Mouse (Mus musculus): ENCODE data around the gene Ndufc1. TPM values are rescaled to one million over a fixed set of nuclear protein-coding genes. Genes with fewer than 3 reads are reported as not detected.

Gene Ndufc1
- total and polyA plus RNA-seq, 3 experiments: 159 to 213 (median 206) TPM

- peaks cover 8 to 23% of the 10 kb centered on the region in 2 experiments for H3K4me1 ChIP-seq (ENCODE audit: control insufficient read depth in 1 of 2, insufficient read depth in 2 of 2)
- H3K27ac ChIP-seq (ENCODE audit: insufficient read depth, low read depth): no peak overlapping the region
- no peaks in the 10 kb centered on the region for H3K79me2 ChIP-seq (replicated peaks; ENCODE audit: control insufficient read depth, extremely low read depth, insufficient read depth, poor library complexity, severe bottlenecking)
- no peaks in the 10 kb centered on the region for H3K36me3 ChIP-seq (replicated peaks in 1 of 2; ENCODE audit: control insufficient read depth in 1 of 2, insufficient read depth in 1 of 2, low read length in 1 of 2)
- dilution Hi-C loops (cut with MboI; ENCODE audit: extremely low pct_ligation_motif_present, extremely low pct_unique_long_range_greater_than_20kb, low sequenced_read_pairs): no loop called here
- no peak overlapping the region; the same call in 1 of the 2 replicates for H3K9ac ChIP-seq (ENCODE audit: insufficient read depth, low read depth)
- peak overlapping the region; percentile 7 to 62 (median 42) for H3K4me3 ChIP-seq (replicated peaks in 1 of 3; ENCODE audit: low read depth in 2 of 3, low read length in 2 of 3, poor library complexity in 1 of 3)
- DNase-seq (ENCODE audit: extremely low read depth): peak; percentile 91
- peaks cover 4% of the 10 kb centered on the region for H3K9me3 ChIP-seq (replicated peaks; ENCODE audit: low read length)
- H3K27me3 ChIP-seq (replicated peaks): no peaks in the 10 kb centered on the region
- H3K4me2 ChIP-seq (ENCODE audit: insufficient read depth, low read depth, poor library complexity, severe bottlenecking): peak overlapping the region; percentile 93
- in situ Hi-C loops (cut with MboI; ENCODE audit: low pct_ligation_motif_present, low pct_unique_long_range_greater_than_20kb, low sequenced_read_pairs): loop anchor here (10.0 kb wide), 1 partner anchor 130 kb away; no protein-coding TSS in a partner anchor
- TF ChIP-seq RAD21 (IDR thresholded peaks at IDR 0.05; ENCODE audit: low read depth, low read length) (peak; percentile 98), PAX5 (IDR thresholded peaks at IDR 0.05; ENCODE audit: low read length) (no peak), NRF1 (IDR thresholded peaks at IDR 0.05; ENCODE audit: low read depth, low read length) (no peak), SIN3A (IDR thresholded peaks at IDR 0.05; ENCODE audit: low read length) (peak; percentile 83), ZNF384 (IDR thresholded peaks at IDR 0.05; ENCODE audit: low read depth, low read length) (0 out of 2 replicates have a peak, but pooled peaks have one; percentile 17), KAT2A (IDR thresholded peaks at IDR 0.05; ENCODE audit: insufficient replicate concordance, low read length) (no peak), POLR2A (IDR thresholded peaks at IDR 0.05; ENCODE audit: low read depth, low read length) (0 out of 2 replicates have a peak, but pooled peaks have one; percentile 34), TCF12 (IDR thresholded peaks at IDR 0.05; ENCODE audit: low read depth, low read length) (peak; percentile 69), E2F4 (IDR thresholded peaks at IDR 0.05; ENCODE audit: insufficient replicate concordance, low read depth, low read length) (no peak), ZMIZ1 (IDR thresholded peaks at IDR 0.05; ENCODE audit: low read depth, low read length) (no peak), ELF1 (IDR thresholded peaks at IDR 0.05; ENCODE audit: low read depth, low read length) (peak; percentile 21; the same call in 1 of the 2 replicates), GABPA (IDR thresholded peaks at IDR 0.05; ENCODE audit: insufficient replicate concordance, low read depth, low read length) (no peak), USF2 (conservative IDR thresholded peaks at IDR 0.05; ENCODE audit: low read depth, low read length) (no peak), ETS1 (conservative IDR thresholded peaks at IDR 0.05; ENCODE audit: low read depth, low read length) (0 out of 2 replicates have a peak, but pooled peaks have one; percentile 29), UBTF (IDR thresholded peaks at IDR 0.05; ENCODE audit: low read depth, low read length) (no peak), MAX (IDR thresholded peaks at IDR 0.05; ENCODE audit: low read length) (no peak), JUND (conservative IDR thresholded peaks at IDR 0.05; ENCODE audit: low read depth, low read length) (0 out of 2 replicates have a peak, but pooled peaks have one; percentile 19), NELFE (IDR thresholded peaks at IDR 0.05; ENCODE audit: low read depth, low read length) (peak; percentile 23; the same call in 1 of the 2 replicates), HCFC1 (IDR thresholded peaks at IDR 0.05; ENCODE audit: low read depth, low read length) (no peak; the same call in 1 of the 2 replicates), CHD2 (IDR thresholded peaks at IDR 0.05; ENCODE audit: low read length) (no peak), USF1 (IDR thresholded peaks at IDR 0.05; ENCODE audit: low read depth, low read length) (no peak), IRF4 (IDR thresholded peaks at IDR 0.05; ENCODE audit: low read depth, low read length) (peak; percentile 85), JUN (IDR thresholded peaks at IDR 0.05; ENCODE audit: insufficient read depth, low read depth, low read length) (peak; percentile 10; the same call in 1 of the 2 replicates), ZC3H11A (IDR thresholded peaks at IDR 0.05; ENCODE audit: low read depth, low read length) (peak; percentile 64), BHLHE40 (IDR thresholded peaks at IDR 0.05; ENCODE audit: low read depth, low read length) (0 out of 2 replicates have a peak, but pooled peaks have one; percentile 14), MAFK (IDR thresholded peaks at IDR 0.05; ENCODE audit: insufficient replicate concordance, low read length) (peak; percentile 72), ZKSCAN1 (IDR thresholded peaks at IDR 0.05; ENCODE audit: borderline replicate concordance, low read depth, low read length) (no peak), POLR2AphosphoS2 (IDR thresholded peaks at IDR 0.05; ENCODE audit: low read depth, low read length) (no peak), MAZ (IDR thresholded peaks at IDR 0.05; ENCODE audit: low read depth, low read length) (no peak), CTCF (conservative IDR thresholded peaks at IDR 0.05 in 1 of 2, IDR thresholded peaks at IDR 0.05 in 1 of 2; ENCODE audit: low read depth in 2 of 2, low read length in 2 of 2) (peak in 1 of 2 experiments; percentile 98; a peak in 2 of 4 replicates), SMC3 (IDR thresholded peaks at IDR 0.05; ENCODE audit: low read depth, low read length) (peak; percentile 90), EP300 (IDR thresholded peaks at IDR 0.05; ENCODE audit: low read length) (peak; percentile 67; the same call in 1 of the 2 replicates), RCOR1 (conservative IDR thresholded peaks at IDR 0.05; ENCODE audit: low read depth, low read length) (no peak), TBP (conservative IDR thresholded peaks at IDR 0.05; ENCODE audit: low read depth, low read length) (0 out of 2 replicates have a peak, but pooled peaks have one; percentile 39), MEF2A (IDR thresholded peaks at IDR 0.05; ENCODE audit: borderline replicate concordance, low read depth, low read length) (peak; percentile 66; the same call in 1 of the 2 replicates), MYC (IDR thresholded peaks at IDR 0.05; ENCODE audit: low read depth, low read length) (peak; percentile 67; the same call in 1 of the 2 replicates), MXI1 (IDR thresholded peaks at IDR 0.05; ENCODE audit: low read depth, low read length) (no peak; the same call in 1 of the 2 replicates)
These were observed 43.9 kb downstream of the Ndufc1 start for GRCm38 (mm10) chr3:51364703-51365516.

All from CH12.LX (cell line).